Mouse (Mus musculus): ENCODE measurements around the gene Apol8.

GRCm38 (mm10) chr15:77770942-77771341 lies 14.1 kb upstream of the Apol8 start:
- TF ChIP-seq CTCF (IDR thresholded peaks at IDR 0.05; ENCODE audit: low read depth) (no peak), EP300 (IDR thresholded peaks at IDR 0.05; ENCODE audit: low read depth) (no peak)

All from liver, postnatal 0 days (tissue).